Mouse (Mus musculus) testis, postnatal 14 days (tissue): ENCODE measurements around the gene Sfxn1.

Source experiments
- DNase-seq: peaks from one replicate; pipeline ENCODE4 v3.0.0; 2021; ENCODE audit warnings: low spot score

The Sfxn1 gene

DNA sequence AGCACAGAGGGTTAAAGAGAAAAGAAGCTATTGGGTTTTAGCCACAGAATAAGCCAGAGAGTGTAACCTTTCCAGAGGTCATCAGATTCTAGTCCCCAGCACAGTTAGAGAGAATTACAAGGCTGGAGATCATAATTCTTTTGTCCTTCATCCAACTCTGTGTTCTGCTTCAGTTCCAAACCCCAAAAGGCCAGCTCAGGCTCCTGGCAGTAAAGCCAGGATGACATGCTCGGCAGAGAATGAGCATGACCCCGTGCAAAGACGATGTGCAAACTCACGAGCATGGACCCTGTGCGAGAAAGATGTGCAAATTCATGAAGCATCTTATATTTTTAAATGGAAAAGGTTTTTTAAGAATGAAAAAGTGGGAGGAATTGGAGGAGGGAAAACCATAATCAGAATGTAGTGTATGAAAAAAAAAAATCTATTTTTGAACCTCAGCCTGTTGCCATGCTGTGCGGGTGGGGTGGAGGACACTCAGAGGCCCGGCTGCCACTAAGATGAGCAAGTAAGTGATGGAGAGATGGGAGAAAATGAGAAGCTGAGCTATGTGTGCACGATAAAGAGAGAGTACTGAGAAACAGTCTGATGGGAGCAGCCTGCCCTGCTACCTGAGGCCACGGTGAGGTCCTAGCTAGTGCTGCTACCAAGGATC is 66.2 kb downstream of the Sfxn1 start:
- DNase-seq: no peak

DNA sequence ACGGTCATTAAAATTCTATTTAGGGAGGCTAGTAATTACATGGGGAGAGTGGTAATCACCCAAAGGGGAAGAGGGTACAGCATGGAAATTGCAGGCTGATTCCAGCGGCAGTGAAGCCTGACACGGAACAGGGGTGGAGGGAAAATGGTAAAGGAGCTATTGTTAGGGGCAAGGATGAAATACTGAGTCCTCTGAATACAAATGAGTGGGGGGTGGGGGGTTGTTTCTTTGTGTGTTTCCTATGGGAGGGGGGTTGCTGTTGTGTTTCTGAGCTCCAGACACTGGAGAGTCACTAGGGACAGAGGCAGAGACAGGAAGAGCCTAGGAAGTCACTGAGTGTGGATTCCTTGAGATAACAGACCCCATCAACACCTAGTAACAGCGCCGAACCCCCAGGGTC is 72.1 kb downstream of the Sfxn1 start:
- DNase-seq: no peak

DNA sequence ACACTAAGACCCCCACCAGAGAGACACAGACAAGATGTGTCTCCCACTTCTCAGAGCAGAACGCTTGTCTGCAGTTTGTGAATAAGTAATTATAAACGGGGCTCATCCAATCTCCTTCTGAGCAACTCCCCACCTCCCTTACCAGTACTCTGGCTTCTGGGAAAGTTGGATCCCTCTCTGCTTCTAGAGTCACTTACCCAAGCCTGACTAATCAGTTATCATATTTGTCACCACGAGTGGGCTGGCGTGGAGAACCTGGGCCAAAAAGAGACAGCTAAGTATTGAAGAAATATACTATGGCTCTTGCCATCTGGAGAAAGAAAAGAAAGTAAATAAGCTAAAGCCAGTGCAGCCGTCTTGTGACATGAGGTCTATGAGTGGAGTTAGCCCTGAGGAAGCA is 73.0 kb downstream of the Sfxn1 start:
- no peak for DNase-seq

DNA sequence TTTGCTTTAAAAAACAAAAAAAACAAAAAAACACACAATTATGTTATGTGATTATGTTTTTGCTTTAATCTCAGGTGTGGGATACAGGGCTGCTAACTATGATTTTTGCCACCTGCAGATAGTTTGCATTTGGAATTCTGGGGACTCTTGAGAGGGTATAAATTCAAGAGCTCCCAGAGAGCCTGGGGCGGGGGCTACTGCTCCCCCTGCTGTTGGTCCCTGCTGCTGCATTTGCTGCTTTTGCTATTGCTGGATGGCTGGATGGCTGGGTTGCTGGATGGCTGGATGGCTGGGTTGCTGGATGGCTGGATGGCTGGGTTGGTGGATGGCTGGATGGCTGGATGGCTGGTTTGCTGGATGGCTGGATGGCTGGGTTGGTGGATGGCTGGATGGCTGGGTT is 75.7 kb downstream of the Sfxn1 start:
- no peak for DNase-seq

DNA sequence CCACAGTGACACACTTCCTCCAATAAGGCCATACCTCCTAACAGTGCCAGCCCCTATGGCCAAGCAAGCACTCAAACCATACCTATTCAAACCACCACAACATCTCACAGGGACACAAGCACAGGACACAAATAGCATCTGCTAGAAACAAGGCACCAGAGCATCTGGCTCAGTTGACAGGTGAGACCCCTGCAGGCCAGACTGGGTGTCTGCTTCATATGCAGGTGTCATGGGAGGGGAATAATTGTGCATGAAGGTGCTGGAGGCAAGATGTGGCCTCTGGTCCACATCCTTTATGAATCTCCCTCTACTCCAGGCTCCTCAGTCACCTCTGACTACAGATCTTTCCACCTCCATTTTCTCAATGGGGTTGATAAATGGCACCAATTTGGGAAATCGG is 80.8 kb downstream of the Sfxn1 start:
- DNase-seq: no peak

DNA sequence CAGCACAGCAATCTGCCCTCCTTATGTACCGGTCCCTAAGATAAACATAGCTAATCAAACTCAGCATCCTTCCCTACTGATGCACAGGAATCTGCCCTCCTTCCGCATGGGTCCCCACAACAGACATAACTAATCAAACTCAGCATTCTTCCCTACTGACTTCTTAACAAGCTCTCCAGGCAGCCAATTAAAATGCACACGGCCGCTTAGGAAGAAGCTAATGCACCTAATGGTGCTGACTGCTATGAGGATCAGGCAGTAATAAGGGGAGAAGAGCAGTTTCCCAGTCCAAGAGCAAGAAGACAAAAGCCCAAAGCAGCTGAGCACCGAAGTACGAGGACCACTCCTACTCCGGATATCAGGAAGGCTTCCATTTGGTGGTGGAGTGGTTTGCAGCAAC is 81.2 kb downstream of the Sfxn1 start:
- DNase-seq: no peak

DNA sequence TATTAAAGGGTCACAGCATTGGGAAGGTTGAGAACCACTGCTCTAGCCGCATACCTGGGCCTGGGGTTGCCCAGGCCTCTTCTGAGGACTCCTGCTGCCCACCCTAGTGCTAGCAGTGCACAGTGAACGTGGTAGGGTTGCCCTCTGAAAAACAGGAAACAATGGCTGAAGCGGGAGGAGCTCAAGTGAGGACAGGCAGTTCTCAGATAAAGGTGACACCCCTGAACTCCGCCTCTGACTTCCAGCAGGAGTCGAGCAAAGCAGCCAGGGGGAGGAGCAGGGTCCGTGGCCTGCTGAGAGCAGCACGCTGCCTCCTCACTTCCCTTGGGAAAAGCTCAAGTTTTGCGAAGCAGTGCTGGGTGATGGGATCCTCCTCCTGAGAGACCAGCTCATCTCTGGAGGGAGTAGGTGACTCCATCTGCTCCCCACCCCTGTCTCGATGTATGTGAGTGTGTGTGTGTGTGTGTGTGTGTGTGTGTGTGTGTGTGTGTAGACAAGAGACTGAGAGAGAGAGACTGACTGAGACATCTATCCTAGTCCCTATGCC is 82.1 kb downstream of the Sfxn1 start:
- DNase-seq: no peak

DNA sequence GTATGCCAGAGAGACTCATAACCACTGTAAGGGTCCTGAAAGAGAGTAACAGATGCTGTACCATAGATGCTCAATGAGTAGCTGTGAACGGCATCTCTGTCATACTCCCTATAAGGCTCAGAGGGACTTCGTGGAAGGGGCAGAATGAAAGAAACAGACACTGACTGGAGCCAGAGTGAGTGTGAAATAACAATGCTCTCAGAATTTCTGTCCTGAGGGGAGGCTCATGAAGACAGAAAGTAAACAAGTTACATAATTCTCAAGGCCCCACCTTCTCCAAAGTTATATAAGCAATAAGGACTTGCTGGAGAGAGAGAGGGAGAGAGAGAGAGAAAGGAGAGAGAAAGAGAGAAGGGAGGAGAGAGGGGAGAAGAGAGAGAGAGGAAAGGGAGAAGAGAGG is 84.2 kb downstream of the Sfxn1 start:
- no peak for DNase-seq
